Mouse (Mus musculus) R1 (cell line): ENCODE results near the gene Gm5475.
"Not testable (repeated sequence)": the region's sequence is repeated elsewhere in the genome, so short reads cannot be mapped to it uniquely, and the experiment has no call there.

ENCODE experiments used
- DNase-seq: peaks from one replicate; pipeline ENCODE4 v3.0.0-alpha.2; 2018; ENCODE audit warnings: low read depth, low spot score

The Gm5475 gene

GRCm38 (mm10) chr15:100421758-100422197 is at the start of gene Gm5475:
Gene Gm5475 (plus strand): TSS chr15:100422147.
- DNase-seq: not testable (repeated sequence)

- DNase-seq: peak; percentile 77
These were observed 46.9 kb upstream of the Gm5475 start for GRCm38 (mm10) chr15:100375066-100375465.

- not testable (repeated sequence) for DNase-seq
These were observed 44.0 kb upstream of the Gm5475 start for GRCm38 (mm10) chr15:100377847-100378505.

GRCm38 (mm10) chr15:100379658-100380057 is 42.3 kb upstream of the Gm5475 start:
- DNase-seq: no peak

- no peak for DNase-seq
These were observed 41.8 kb upstream of the Gm5475 start for GRCm38 (mm10) chr15:100380104-100380503.

GRCm38 (mm10) chr15:100385705-100386104 is 36.2 kb upstream of the Gm5475 start:
- DNase-seq: no peak

- no peak for DNase-seq
These were observed 34.3 kb upstream of the Gm5475 start for GRCm38 (mm10) chr15:100387544-100388223.

DNA sequence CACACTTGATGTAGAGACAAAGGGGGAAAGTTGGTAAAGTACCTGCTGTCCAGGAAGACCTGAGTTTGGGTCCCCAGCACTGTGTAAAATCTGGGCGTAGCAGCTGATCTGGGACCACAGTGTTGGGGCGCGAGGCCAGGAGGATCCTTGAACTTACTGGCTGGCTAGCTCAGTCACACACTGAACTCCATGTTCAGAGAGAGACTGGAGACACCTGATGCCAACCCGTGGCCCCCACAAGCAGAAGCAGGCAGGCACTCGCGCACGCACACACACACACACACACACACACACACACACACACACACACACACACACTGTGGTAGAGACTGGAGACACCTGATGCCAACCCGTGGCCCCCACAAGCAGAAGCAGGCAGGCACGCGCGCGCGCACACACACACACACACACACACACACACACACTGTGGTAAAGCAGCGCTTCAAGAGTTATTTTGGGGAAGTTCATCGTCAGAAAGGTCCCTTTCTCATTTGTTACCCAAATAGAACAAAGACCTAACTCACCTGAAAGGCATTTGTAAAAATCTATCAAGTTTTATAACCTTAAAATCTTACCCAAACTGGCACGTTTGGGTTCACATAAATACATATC is 33.6 kb upstream of the Gm5475 start:
- DNase-seq: no peak

GRCm38 (mm10) chr15:100388886-100389285 is 33.1 kb upstream of the Gm5475 start:
- DNase-seq: no peak

- DNase-seq: no peak
These were observed 30.9 kb upstream of the Gm5475 start for GRCm38 (mm10) chr15:100391066-100391465.

GRCm38 (mm10) chr15:100391599-100391998 is 30.3 kb upstream of the Gm5475 start:
- no peak for DNase-seq

DNA sequence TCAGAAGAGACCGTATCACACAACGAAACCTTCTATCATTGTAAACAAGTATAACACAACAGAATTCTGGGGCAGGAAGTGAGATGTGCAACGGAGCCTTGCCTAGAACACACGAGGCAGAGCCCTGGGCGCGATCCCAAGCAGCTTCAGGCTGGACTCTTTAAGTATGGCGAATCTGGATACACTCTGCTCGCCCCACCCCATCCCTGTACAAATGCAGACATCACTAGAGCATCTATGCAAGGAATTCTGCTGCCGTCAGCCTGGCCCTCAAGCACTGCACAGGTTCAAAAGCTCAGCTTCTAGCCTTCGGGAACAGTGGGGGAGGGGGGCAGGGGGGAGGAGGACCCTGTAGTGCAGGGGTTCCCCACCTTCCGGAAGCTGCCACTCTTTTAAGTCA is 28.9 kb upstream of the Gm5475 start:
- peak; percentile 68 for DNase-seq

GRCm38 (mm10) chr15:100395561-100395960 is 26.4 kb upstream of the Gm5475 start:
- DNase-seq: no peak

DNA sequence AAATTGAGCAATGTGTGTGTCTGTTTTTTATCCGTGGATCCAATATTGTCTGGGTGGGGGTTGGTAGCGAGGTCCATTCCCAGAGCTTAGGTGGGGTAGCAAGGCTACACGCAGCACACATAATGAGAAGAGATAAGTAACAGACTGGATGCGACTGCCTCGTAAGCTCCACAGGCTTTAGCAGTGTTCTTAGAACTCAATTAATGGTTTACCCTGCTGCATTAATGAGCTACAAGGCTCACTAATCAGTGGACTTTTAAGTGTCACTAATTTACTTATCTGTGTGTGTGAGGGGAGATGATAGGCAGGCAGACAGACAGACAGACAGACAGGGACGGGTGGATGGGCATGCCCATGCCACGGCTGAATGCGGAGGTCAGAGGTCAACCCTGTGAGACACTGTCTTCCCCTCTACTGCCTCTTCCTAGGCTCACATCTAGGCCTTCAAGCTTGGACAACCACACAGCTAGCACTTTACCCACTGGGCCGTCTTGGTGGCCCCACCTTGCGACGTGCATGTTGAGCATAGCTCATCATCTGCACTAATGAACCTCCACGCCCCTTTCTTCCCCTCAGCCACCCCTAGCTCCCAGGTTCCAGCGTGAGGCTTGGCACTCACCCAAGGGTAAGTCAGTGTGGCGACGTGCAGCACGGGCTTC is 21.2 kb upstream of the Gm5475 start:
- no peak for DNase-seq

GRCm38 (mm10) chr15:100401811-100402210 is 20.1 kb upstream of the Gm5475 start:
- no peak for DNase-seq

- DNase-seq: no peak
These were observed 19.6 kb upstream of the Gm5475 start for GRCm38 (mm10) chr15:100402347-100402746.

DNA sequence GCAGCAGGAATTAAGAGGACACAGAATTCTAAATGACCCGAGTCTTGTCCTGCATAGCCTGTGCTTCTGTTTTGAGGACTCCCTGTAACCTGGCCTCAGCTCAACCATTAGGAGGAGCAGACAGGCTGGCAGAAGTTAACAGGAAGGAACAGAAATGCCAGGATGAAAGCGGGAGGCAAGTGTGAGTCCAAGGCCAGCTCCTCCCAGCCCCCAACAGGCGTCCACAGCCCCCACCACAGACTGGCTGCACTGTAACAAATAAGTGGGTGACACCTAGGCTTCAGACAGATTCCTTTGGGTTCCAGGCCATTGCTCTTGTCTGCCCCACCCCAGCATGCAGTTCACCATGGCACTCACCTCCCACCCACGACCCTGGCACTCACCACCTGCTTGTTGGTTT is 19.1 kb upstream of the Gm5475 start:
- DNase-seq: no peak

GRCm38 (mm10) chr15:100403318-100404000 is 18.5 kb upstream of the Gm5475 start:
- DNase-seq: no peak

DNA sequence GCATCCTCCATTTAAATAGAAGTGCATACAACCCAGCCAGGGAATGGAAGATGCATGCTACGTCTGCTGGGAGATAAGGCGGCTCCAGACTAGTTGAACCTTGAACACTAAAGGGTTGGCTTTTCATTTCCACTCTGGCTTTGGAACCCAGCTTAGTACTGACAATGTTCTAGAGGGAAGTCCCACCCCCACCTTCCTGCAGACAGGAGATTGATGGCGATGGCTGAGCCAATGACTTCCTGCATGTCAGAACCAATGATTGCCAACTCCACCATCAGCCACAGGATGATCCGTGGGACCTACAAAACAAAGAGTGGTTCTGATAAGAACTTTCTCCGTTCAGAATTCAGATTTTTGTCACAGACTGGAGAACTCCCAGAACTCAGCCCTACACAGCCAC is 15.9 kb upstream of the Gm5475 start:
- peak; percentile 88 for DNase-seq

DNA sequence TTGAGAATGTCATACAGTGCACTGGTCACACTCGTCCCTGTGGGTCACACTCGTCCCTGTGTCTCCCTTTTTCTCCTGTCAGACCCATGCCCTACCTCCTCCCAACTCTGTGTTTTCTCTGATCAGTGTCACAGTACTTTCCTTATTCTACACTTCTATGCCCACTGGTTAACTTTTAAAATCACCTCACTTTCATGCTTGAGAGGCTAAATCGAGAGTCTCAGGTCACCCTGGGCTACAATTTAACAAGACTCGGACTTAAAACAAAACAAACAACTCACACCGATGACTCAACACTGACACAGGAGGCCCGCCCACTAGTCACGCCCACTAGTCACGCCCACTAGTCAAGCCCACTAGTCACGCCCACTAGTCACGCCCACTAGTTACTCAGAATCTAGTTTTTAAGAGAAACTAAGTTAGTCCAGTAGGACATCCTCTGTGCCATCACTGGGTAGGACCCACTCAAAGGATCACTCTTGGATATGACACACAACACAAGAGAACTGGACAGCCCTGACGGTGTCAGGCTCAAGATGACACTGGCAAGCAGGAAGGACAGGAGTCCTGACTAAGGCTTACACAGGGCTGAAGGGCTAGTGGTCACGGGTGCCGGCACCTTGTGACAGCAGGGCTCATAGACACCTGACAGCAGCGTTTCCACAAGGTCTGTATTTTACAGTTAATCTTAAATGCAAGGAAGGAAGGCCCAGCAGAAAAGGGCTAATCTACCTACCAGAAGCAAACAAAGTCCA is 10.9 kb upstream of the Gm5475 start:
- DNase-seq: no peak

DNA sequence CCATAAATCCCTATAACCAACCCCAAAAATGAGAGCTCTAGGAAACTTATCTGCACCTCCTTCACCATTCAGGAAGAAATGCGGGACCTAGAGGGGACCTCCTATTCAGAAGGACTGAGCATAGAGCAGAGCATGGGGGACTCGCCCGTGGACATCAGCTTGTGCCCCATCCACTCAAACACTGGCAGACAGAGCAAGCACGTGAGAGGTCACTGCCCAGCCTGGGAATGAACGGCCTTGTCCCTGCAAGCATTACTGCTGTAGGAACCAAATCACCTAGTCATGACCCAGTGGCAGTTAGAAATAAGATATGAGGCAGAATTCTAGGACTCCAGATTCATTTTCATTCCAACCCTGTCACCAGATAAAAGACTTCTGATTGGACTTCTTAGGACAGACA is 10.2 kb upstream of the Gm5475 start:
- DNase-seq: no peak
